Mouse (Mus musculus): ENCODE data around the gene Fam57b.

DNA sequence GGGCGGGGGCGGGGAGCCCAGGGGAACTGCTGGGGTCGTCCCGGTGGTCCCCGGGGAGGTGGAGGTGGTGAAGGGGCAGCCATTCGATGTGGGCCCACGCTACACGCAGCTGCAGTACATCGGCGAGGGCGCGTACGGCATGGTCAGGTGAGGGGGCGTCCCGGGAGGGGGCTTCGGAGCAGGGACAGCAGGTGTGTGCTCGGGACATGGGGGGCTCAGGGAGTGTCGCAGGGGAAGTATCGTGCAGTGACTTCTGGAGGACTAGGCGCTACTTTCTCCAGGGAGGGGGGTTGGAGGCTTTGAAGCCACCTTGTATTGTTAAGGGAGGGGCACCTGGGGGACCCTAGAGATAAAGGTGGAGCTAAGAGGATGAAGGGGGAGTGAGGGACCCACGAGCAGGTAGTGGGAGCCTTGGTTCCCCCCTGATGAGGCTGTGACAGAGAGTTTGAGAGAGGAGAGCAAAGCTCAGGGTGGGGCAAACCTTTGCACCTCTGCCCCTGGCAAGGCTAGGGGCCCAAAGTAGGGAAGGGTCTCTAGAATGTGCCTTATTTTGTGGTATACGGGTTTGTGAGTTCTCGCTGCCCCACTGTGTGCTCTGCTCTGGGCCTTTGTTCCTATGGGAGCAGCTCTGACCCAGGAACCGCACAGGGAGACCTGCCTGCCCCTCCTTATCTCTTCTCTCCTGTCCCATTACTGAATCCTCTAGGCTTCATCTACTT lies 37.6 kb upstream of the Fam57b start:
- TF ChIP-seq CTCF (IDR thresholded peaks at IDR 0.05; ENCODE audit: low read depth, low read length) (no peak), GATA1 (IDR thresholded peaks at IDR 0.05; ENCODE audit: borderline replicate concordance, low read length) (no peak)

Data from G1E (cell line).